Mouse (Mus musculus): ENCODE measurements around the gene Strbp. TPM values are rescaled to one million over a fixed set of nuclear protein-coding genes. Genes with fewer than 3 reads are reported as not detected.

Gene Strbp
- total and polyA plus RNA-seq, 2 experiments from 2014 or later = 105 to 118 TPM

DNA sequence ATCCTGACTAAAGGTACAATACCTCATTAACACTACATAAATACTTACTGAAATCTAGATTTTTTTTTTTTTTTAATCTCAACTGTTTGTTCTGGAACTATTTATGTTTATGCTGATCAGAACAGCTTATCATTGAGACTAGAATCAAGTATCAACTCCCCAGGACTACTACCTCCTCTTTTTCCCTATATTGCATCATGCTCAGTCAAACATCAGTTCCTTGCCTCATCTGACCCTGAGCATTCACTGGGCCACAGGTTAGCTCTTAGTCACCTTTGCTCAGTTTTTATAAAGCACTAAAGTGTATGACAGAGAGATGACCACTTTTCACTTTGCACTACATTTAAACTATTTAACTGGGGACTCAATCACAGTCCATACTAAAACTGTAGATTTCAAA, 115.7 kb downstream of the Strbp start:
- no peak overlapping the region for H3K27ac ChIP-seq (ENCODE audit: low read depth, low read length)
- TF ChIP-seq CTCF (IDR thresholded peaks at IDR 0.05) = no peak
- no peak for ATAC-seq (ENCODE audit: low FRiP score)
- peaks cover 12% of the 10 kb centered on the region; the same call in 1 of the 2 replicates for H3K36me3 ChIP-seq (ENCODE audit: insufficient read depth, low read length)
- H3K4me1 ChIP-seq (ENCODE audit: insufficient read depth, low read length) = no peaks in the 10 kb centered on the region
- H3K4me2 ChIP-seq (ENCODE audit: low read depth, low read length, poor library complexity, severe bottlenecking) = no peak overlapping the region
- no peaks in the 10 kb centered on the region for H3K27me3 ChIP-seq (ENCODE audit: insufficient read depth, low read length)
- no peaks in the 10 kb centered on the region for H3K9me3 ChIP-seq (ENCODE audit: low read length)
- no peak overlapping the region for H3K4me3 ChIP-seq (ENCODE audit: low read depth, low read length)
- DNase-seq (ENCODE audit: low spot score) = no peak
- H3K9ac ChIP-seq (replicated peaks; ENCODE audit: low read length, poor library complexity, severe bottlenecking) = no peak overlapping the region

DNA sequence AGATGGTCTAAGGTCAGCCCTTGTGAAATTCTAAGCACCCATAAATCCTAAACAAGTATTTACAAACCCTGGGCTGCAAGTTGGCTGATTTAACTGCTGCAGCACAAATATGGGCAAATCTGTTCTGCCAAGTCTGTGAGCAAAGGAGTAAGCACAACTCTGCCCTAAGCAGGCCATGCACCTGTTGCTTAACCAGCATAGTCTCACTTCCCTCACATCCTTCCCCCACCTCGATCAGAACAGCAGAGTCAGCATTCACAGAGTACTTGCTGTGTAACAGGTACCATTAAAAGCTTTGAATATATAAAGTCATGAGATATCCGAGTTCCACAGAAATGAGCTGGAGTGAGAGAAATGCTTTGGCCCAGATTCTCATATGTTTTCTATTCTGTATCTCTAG, 125.5 kb downstream of the Strbp start:
- DNase-seq (ENCODE audit: low spot score) (no peak), ATAC-seq (ENCODE audit: low FRiP score) (no peak)
- Histone ChIP-seq H3K4me1 (ENCODE audit: insufficient read depth, low read length) (no peaks in the 10 kb centered on the region), H3K27ac (ENCODE audit: low read depth, low read length) (no peak overlapping the region), H3K36me3 (ENCODE audit: insufficient read depth, low read length) (peaks cover 6% of the 10 kb centered on the region; the same call in 1 of the 2 replicates), H3K4me3 (ENCODE audit: low read depth, low read length) (no peak overlapping the region), H3K27me3 (ENCODE audit: insufficient read depth, low read length) (no peaks in the 10 kb centered on the region), H3K9me3 (ENCODE audit: low read length) (no peaks in the 10 kb centered on the region), H3K4me2 (ENCODE audit: low read depth, low read length, poor library complexity, severe bottlenecking) (no peak overlapping the region), H3K9ac (replicated peaks; ENCODE audit: low read length, poor library complexity, severe bottlenecking) (no peak overlapping the region)
- 92% methylated on average over 2 of the region's 2 CpGs for WGBS
- TF ChIP-seq CTCF (IDR thresholded peaks at IDR 0.05) = no peak

DNA sequence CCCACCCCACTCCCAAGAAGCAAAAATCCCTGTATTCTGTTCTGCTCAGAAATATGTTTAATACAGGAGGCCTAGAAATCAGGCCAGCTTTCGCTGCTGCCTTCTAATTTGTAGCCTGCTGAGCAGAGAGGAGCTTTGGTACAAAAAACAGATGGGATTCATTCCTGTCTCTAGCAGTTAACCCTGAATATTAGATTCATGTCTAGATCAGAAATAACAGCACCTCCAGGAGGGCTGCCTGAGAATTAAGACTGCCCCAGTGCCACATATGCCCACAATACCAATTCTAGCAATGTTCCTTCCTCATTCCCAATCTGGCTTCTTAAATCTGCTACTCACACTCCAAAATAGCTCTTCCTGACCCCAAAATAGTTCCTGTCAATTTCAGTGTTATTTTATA, 127.0 kb downstream of the Strbp start:
- ATAC-seq (ENCODE audit: low FRiP score) = no peak
- 78% methylated on average over 1 of the region's 1 CpGs for WGBS
- Histone ChIP-seq H3K36me3 (ENCODE audit: insufficient read depth, low read length) (peaks cover 6% of the 10 kb centered on the region; the same call in 1 of the 2 replicates), H3K9me3 (ENCODE audit: low read length) (no peaks in the 10 kb centered on the region), H3K4me3 (ENCODE audit: low read depth, low read length) (no peak overlapping the region), H3K27ac (ENCODE audit: low read depth, low read length) (no peak overlapping the region), H3K4me2 (ENCODE audit: low read depth, low read length, poor library complexity, severe bottlenecking) (no peak overlapping the region), H3K27me3 (ENCODE audit: insufficient read depth, low read length) (no peaks in the 10 kb centered on the region), H3K9ac (replicated peaks; ENCODE audit: low read length, poor library complexity, severe bottlenecking) (no peak overlapping the region), H3K4me1 (ENCODE audit: insufficient read depth, low read length) (no peaks in the 10 kb centered on the region)
- no peak for TF ChIP-seq CTCF (IDR thresholded peaks at IDR 0.05)
- peak; percentile 39 for DNase-seq (ENCODE audit: low spot score)

DNA sequence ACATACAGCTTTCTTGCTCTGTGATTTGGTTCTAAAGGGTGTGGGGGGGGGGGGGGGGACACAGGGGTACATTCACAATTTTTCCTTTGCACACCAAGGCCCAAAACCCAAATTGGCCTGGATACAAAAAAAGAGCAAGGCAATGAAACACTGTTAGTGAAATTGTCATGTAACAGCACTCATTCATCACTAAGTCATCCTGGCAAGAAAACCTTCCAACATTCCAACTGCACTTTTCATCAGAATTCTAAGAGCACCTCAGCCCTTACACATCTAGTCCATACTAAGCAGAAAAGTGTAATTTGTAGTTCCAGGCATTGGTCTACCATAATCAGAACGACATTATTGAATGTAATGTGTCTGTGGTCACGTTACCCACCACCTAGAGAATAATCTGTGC, 131.5 kb downstream of the Strbp start:
- 86% methylated on average over 2 of the region's 2 CpGs for WGBS
- no peak overlapping the region for H3K27ac ChIP-seq (ENCODE audit: low read depth, low read length)
- no peaks in the 10 kb centered on the region for H3K4me1 ChIP-seq (ENCODE audit: insufficient read depth, low read length)
- no peak for DNase-seq (ENCODE audit: low spot score)
- H3K4me2 ChIP-seq (ENCODE audit: low read depth, low read length, poor library complexity, severe bottlenecking) = no peak overlapping the region
- ATAC-seq (ENCODE audit: low FRiP score) = no peak
- H3K9ac ChIP-seq (replicated peaks; ENCODE audit: low read length, poor library complexity, severe bottlenecking) = no peak overlapping the region
- TF ChIP-seq CTCF (IDR thresholded peaks at IDR 0.05) = no peak
- no peak overlapping the region for H3K4me3 ChIP-seq (ENCODE audit: low read depth, low read length)
- H3K9me3 ChIP-seq (ENCODE audit: low read length) = no peaks in the 10 kb centered on the region
- H3K36me3 ChIP-seq (ENCODE audit: insufficient read depth, low read length) = peaks cover 8% of the 10 kb centered on the region; the same call in 1 of the 2 replicates
- no peaks in the 10 kb centered on the region for H3K27me3 ChIP-seq (ENCODE audit: insufficient read depth, low read length)

DNA sequence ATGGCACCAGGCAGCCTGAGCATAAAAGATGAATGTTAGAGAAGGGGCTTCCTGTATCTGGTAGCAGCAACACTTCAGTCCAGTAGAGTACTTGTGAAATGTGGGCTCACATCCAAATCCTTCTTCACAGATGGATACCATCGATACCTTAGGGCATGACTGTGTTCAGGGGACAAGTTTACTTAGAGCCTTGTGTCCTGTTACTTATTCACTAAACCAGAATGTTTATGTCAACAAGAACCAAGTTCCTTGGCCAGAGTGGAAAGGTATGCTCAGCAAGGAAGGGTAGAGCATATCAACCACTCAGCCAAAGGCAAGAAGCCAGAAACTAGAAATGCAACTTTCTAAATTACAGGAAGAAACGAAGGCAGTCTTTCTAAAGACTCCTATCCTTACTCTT, 133.0 kb downstream of the Strbp start:
- no peak for DNase-seq (ENCODE audit: low spot score)
- Histone ChIP-seq H3K27ac (ENCODE audit: low read depth, low read length) (no peak overlapping the region), H3K4me1 (ENCODE audit: insufficient read depth, low read length) (no peaks in the 10 kb centered on the region), H3K4me3 (ENCODE audit: low read depth, low read length) (no peak overlapping the region), H3K36me3 (ENCODE audit: insufficient read depth, low read length) (peaks cover 18% of the 10 kb centered on the region), H3K4me2 (ENCODE audit: low read depth, low read length, poor library complexity, severe bottlenecking) (no peak overlapping the region), H3K9me3 (ENCODE audit: low read length) (no peaks in the 10 kb centered on the region), H3K9ac (replicated peaks; ENCODE audit: low read length, poor library complexity, severe bottlenecking) (no peak overlapping the region), H3K27me3 (ENCODE audit: insufficient read depth, low read length) (no peaks in the 10 kb centered on the region)
- ATAC-seq (ENCODE audit: low FRiP score) = no peak
- 82% methylated on average over 2 of the region's 2 CpGs for WGBS
- TF ChIP-seq CTCF (IDR thresholded peaks at IDR 0.05) = no peak

DNA sequence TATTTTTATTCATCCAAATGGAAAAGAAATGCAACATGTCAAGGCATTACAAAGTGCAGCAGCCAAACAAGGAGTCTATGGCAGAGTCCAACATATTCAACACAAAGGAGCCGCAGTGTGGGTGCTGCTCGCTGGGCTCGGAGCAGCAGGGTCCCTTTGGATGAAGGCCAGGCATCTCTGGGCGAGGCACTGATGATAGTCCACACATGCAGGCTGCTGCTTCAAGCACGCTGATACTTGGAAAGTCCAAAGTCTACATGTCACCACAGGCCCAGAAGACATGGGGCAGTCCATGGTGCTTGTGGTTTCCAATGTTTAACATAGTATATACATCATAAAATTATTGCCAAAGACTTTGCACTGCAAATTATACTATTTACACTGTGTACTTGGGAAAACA, 133.8 kb downstream of the Strbp start:
- no peaks in the 10 kb centered on the region for H3K4me1 ChIP-seq (ENCODE audit: insufficient read depth, low read length)
- no peaks in the 10 kb centered on the region for H3K9me3 ChIP-seq (ENCODE audit: low read length)
- no peak overlapping the region for H3K4me2 ChIP-seq (ENCODE audit: low read depth, low read length, poor library complexity, severe bottlenecking)
- no peak overlapping the region for H3K4me3 ChIP-seq (ENCODE audit: low read depth, low read length)
- H3K9ac ChIP-seq (replicated peaks; ENCODE audit: low read length, poor library complexity, severe bottlenecking) = no peak overlapping the region
- DNase-seq (ENCODE audit: low spot score) (peak; percentile 32), ATAC-seq (ENCODE audit: low FRiP score) (no peak)
- no peaks in the 10 kb centered on the region for H3K27me3 ChIP-seq (ENCODE audit: insufficient read depth, low read length)
- H3K36me3 ChIP-seq (ENCODE audit: insufficient read depth, low read length) = peaks cover 24% of the 10 kb centered on the region
- WGBS = 76% methylated on average over 5 of the region's 5 CpGs
- no peak overlapping the region for H3K27ac ChIP-seq (ENCODE audit: low read depth, low read length)
- no peak for TF ChIP-seq CTCF (IDR thresholded peaks at IDR 0.05)
